Mouse (Mus musculus) left cerebral cortex, postnatal 36 days (tissue): ENCODE data around the gene Agrn. TPM values are rescaled to one million over a fixed set of nuclear protein-coding genes. Genes with fewer than 3 reads are reported as not detected.

Source experiments
- DNase-seq, 2 experiments: peaks; one replicate each; pipeline ENCODE4 v3.0.0; 2021 to 2022; ENCODE audit warnings: low spot score in 2 of 2, mixed read lengths in 1 of 2
- intact Hi-C: fragments of 180-260 bp; cut with DNase I; formaldehyde crosslinking; loops from one replicate; pipeline ENCODE4 v1.15.1; 2025
- total RNA-seq, 2 experiments: library from RNA; stranded (reverse); gene quantifications; 2 replicates each; pipeline ENCODE4 v1.2.3; 2021

Gene Agrn
- total RNA-seq, 2 experiments from 2014 or later, result 126 to 150 TPM

- peak in 1 of 2 experiments; percentile 19 for DNase-seq
- intact Hi-C loops, result loop anchor here (2.0 kb wide), 1 partner anchor 31 kb away; the partner anchor contains the start of gene Plekhn1
These were observed 6.3 kb upstream of the Agrn start for GRCm38 (mm10) chr4:156203413-156204131.

- DNase-seq, result peak; percentile 53 to 60
- intact Hi-C loops, result loop anchor here (2.0 kb wide), 1 partner anchor 32 kb away; the partner anchor contains the start of gene Plekhn1
These were observed 5.7 kb upstream of the Agrn start, which contains the start of gene AW011738 for GRCm38 (mm10) chr4:156203001-156203412. Gene AW011738, plus strand, starts transcription at chr4:156203304.

GRCm38 (mm10) chr4:156202462-156202893, 5.2 kb upstream of the Agrn start:
- intact Hi-C loops, result loop anchor here (2.0 kb wide), 1 partner anchor 32 kb away; the partner anchor contains the start of gene Plekhn1
- DNase-seq, result no peak

GRCm38 (mm10) chr4:156200623-156201475, 3.6 kb upstream of the Agrn start, which contains the start of gene Isg15:
Gene Isg15, minus strand, starts transcription at chr4:156200818.
- intact Hi-C loops, result no loop called here
- no peak for DNase-seq

GRCm38 (mm10) chr4:156197829-156198205, 529 bp upstream of the Agrn start:
- DNase-seq, result peak; percentile 63 to 69
- intact Hi-C loops, result no loop called here

GRCm38 (mm10) chr4:156195927-156196870, 1.1 kb downstream of the Agrn start:
- intact Hi-C loops, result no loop called here
- DNase-seq, result no peak

GRCm38 (mm10) chr4:156194346-156194745, 2.9 kb downstream of the Agrn start:
- intact Hi-C loops, result no loop called here
- no peak for DNase-seq

GRCm38 (mm10) chr4:156193906-156194305, 3.4 kb downstream of the Agrn start:
- DNase-seq, result no peak
- intact Hi-C loops, result no loop called here

- intact Hi-C loops, result no loop called here
- DNase-seq, result no peak
These were observed 4.1 kb downstream of the Agrn start for GRCm38 (mm10) chr4:156193200-156193590.

GRCm38 (mm10) chr4:156192421-156193199, 4.7 kb downstream of the Agrn start:
- no peak for DNase-seq
- intact Hi-C loops, result no loop called here

GRCm38 (mm10) chr4:156188811-156189323, 8.4 kb downstream of the Agrn start:
- DNase-seq, result no peak
- intact Hi-C loops, result no loop called here

GRCm38 (mm10) chr4:156188162-156188810, 9.0 kb downstream of the Agrn start:
- intact Hi-C loops, result no loop called here
- no peak for DNase-seq

- intact Hi-C loops, result no loop called here
- peak; percentile 59 to 74 for DNase-seq
These were observed 11.1 kb downstream of the Agrn start for GRCm38 (mm10) chr4:156185950-156186850.

GRCm38 (mm10) chr4:156185456-156185949, 11.8 kb downstream of the Agrn start:
- DNase-seq, result peak; percentile 32 to 43
- intact Hi-C loops, result no loop called here

- no peak for DNase-seq
- intact Hi-C loops, result no loop called here
These were observed 12.9 kb downstream of the Agrn start for GRCm38 (mm10) chr4:156184291-156184954.

GRCm38 (mm10) chr4:156183747-156184146, 13.5 kb downstream of the Agrn start:
- DNase-seq, result no peak
- intact Hi-C loops, result no loop called here
